Mouse (Mus musculus) olfactory bulb, adult 2 months (tissue): ENCODE results near the gene Tnc. TPM values are rescaled to one million over a fixed set of nuclear protein-coding genes. Genes with fewer than 3 reads are reported as not detected.
"Not testable (repeated sequence)": the region's sequence is repeated elsewhere in the genome, so short reads cannot be mapped to it uniquely, and the experiment has no call there.

Source experiments
- H3K27ac ChIP-seq: fragments of 200-500 bp; 2 replicates; pipeline ENCODE4 v1.5.1; 2012; ENCODE audit warnings: low read depth, low read length; ENCODE audit not compliant: insufficient read depth
- H3K4me1 ChIP-seq: fragments of 200-500 bp; 2 replicates; pipeline ENCODE4 v1.6.1; 2012; ENCODE audit warnings: low read length; ENCODE audit not compliant: control insufficient read depth, insufficient read depth
- H3K4me3 ChIP-seq: fragments of 200-500 bp; 2 replicates; pipeline ENCODE4 v1.5.1; 2012; ENCODE audit warnings: mild to moderate bottlenecking, low read depth, low read length, moderate library complexity; ENCODE audit not compliant: insufficient read depth
- CTCF ChIP-seq: fragments of 200-500 bp; IDR thresholded peaks from 2 replicates; pipeline ENCODE4 v1.5.1; 2012; ENCODE audit warnings: low read depth, mild to moderate bottlenecking, low read length, moderate library complexity; ENCODE audit not compliant: insufficient read depth
- POLR2A ChIP-seq: fragments of 200-500 bp; IDR thresholded peaks from 2 replicates; pipeline ENCODE4 v1.6.1; 2012; ENCODE audit warnings: mild to moderate bottlenecking, low read depth, low read length, moderate library complexity; ENCODE audit not compliant: insufficient read depth
- WGBS: fragments of 180-500 bp; shearing (Covaris S2); methylation state at CpG from one replicate; pipeline ENCODE4 v1.1.7; 2018; 5-methylcytosine and 5-hydroxymethylcytosine counted together
- polyA plus RNA-seq: library from polyadenylated mRNA; stranded (reverse); fragments of >200 nt; gene quantifications from 2 replicates; pipeline ENCODE4 v1.2.4, GENCODE M21; 2012; ENCODE audit warnings: low replicate concordance; ENCODE audit not compliant: missing spikeins, insufficient read depth, insufficient read length

Gene Tnc
- polyA plus RNA-seq, 1 experiment: not detected

GRCm38 (mm10) chr4:63963410-63963809 is 83.4 kb downstream of the Tnc start:
- H3K4me3 ChIP-seq: no peak overlapping the region
- WGBS: 85% methylated on average over 1 of the region's 1 CpGs
- H3K4me1 ChIP-seq: no peaks in the 10 kb centered on the region
- TF ChIP-seq CTCF (no peak), POLR2A (no peak)
- H3K27ac ChIP-seq: no peak overlapping the region

DNA sequence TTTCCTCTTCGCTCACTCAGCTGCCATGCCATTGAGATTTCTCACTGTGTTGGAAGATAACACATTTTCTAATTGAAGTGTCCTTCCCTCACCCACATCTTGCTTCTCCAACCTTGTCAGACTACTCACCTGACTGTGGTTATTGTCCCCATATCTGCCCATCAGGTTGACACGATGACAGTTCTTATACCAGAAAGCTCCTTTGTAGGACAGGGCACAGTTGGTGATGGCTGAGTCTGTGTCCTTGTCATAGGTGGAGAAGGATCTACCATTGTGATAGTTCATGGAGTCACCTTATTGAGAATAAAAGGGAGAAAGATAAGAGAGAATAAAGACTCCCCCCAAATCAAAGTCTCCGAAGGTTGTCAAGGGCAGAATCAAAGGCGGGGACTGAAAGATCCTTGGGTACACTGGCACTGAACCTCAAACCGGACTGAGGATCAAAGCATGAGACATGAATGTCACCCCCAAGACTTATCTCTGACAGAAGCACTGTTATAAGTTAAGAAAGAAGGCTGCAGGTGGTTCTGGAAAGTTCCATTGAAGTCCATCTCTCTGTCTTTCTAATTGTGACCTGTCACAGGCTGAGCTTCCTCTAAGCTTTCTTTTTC is 84.9 kb downstream of the Tnc start:
- TF ChIP-seq CTCF (no peak), POLR2A (no peak)
- WGBS: 93% methylated on average over 5 of the region's 5 CpGs
- no peaks in the 10 kb centered on the region for H3K4me1 ChIP-seq
- no peak overlapping the region for H3K4me3 ChIP-seq
- H3K27ac ChIP-seq: no peak overlapping the region

- H3K4me1 ChIP-seq: no peaks in the 10 kb centered on the region
- WGBS: 93% methylated on average over 4 of the region's 4 CpGs
- no peak overlapping the region for H3K27ac ChIP-seq
- no peak overlapping the region for H3K4me3 ChIP-seq
- TF ChIP-seq CTCF (no peak), POLR2A (no peak)
These were observed 88.2 kb downstream of the Tnc start for GRCm38 (mm10) chr4:63958601-63959000.

- H3K4me3 ChIP-seq: no peak overlapping the region
- H3K27ac ChIP-seq: no peak overlapping the region
- no peaks in the 10 kb centered on the region for H3K4me1 ChIP-seq
- WGBS: 91% methylated on average over 9 of the region's 9 CpGs
- no peak for TF ChIP-seq POLR2A
- TF ChIP-seq CTCF: no peak
These were observed 96.8 kb downstream of the Tnc start for GRCm38 (mm10) chr4:63950054-63950453.

DNA sequence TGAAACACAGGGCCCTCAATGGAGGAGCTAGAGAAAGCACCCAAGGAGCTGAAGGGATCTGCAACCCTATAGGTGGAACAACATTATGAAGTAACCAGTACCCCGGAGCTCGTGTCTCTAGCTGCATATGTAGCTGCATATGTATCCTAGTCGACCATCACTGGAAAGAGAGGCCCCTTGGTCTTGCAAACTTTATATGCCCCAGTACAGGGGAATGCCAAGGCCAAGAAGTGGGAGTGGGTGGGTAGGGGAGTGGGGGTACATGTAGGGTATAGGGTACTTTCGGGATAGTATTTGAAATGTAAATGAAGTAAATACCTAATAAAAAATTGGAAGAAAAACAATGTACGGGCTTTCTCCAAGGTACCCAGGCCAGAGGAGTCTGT is 98.1 kb downstream of the Tnc start:
- not testable (repeated sequence) for H3K4me1 ChIP-seq, H3K4me3 ChIP-seq, H3K27ac ChIP-seq
- WGBS: 90% methylated on average over 5 of the region's 5 CpGs

GRCm38 (mm10) chr4:63948066-63948687 is 98.6 kb downstream of the Tnc start:
- WGBS: 31% methylated on average over 12 of the region's 12 CpGs
- no peaks in the 10 kb centered on the region for H3K4me1 ChIP-seq
- no peak overlapping the region for H3K4me3 ChIP-seq
- TF ChIP-seq POLR2A: no peak
- no peak for TF ChIP-seq CTCF
- H3K27ac ChIP-seq: no peak overlapping the region

DNA sequence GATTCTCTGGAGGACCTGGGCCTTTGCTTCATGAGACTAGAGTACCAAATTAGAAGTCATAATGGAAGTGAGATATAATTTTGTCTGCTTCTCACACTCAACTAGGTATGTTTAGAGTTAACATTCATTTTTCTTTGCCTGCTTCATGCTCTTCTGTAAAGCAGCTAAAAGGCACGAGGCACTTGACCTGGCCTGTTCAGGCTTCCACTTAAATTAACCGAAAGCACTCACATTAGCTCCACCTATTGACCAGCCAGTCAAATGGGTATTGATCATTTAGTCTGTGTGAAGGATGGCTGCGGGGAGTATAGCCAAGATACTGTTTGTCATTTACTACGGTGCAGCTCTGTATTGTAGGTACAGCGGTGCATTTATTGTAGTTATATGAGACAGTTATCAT is 103.0 kb downstream of the Tnc start:
- no peak overlapping the region for H3K27ac ChIP-seq
- WGBS: 90% methylated on average over 5 of the region's 5 CpGs
- no peak for TF ChIP-seq CTCF
- no peak for TF ChIP-seq POLR2A
- no peaks in the 10 kb centered on the region for H3K4me1 ChIP-seq
- no peak overlapping the region for H3K4me3 ChIP-seq

DNA sequence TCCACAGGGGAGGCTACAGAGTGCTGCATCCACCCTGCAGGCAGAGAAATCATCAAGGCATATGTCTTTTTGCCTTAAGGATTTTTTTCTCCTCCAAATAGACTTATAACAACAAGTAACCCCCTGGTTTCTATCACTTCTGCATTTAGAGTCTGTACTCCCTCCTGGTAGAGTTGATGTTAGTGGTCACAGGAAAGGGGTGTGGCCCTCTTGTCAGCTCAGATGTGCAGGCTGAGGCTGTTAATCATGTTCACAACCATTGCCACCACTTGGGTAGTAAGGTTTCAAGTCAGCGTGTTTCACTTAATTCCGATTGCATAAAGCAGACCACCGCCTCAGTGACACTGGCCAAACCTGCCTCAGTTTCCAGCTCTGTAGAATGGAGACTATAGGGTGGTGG is 103.9 kb downstream of the Tnc start:
- no peak for TF ChIP-seq CTCF
- TF ChIP-seq POLR2A: no peak
- Histone ChIP-seq H3K4me3 (no peak overlapping the region), H3K27ac (no peak overlapping the region), H3K4me1 (no peaks in the 10 kb centered on the region)
- 93% methylated on average over 3 of the region's 3 CpGs for WGBS

DNA sequence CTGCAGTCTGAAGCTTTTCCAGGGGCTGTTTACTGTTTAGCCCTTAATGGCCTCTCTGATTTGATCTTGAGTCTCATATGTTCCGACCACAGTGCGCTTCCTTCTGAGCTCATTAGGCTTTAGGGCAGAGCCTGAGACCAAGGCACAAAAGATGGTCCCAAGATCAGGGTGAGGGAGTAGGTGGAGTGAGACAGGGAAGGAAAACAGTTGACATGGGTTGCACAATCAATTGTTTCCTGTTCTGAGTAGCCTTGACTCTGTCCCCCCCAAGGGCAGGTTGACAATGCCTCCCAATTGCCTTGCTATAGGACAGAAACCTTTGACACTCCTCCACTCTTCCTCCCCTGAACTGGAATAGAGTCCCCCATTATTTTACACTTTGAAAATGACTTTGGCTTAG is 105.4 kb downstream of the Tnc start:
- Histone ChIP-seq H3K4me1 (no peaks in the 10 kb centered on the region), H3K27ac (no peak overlapping the region), H3K4me3 (no peak overlapping the region)
- no peak for TF ChIP-seq CTCF
- no peak for TF ChIP-seq POLR2A
- 100% methylated on average over 2 of the region's 2 CpGs for WGBS

DNA sequence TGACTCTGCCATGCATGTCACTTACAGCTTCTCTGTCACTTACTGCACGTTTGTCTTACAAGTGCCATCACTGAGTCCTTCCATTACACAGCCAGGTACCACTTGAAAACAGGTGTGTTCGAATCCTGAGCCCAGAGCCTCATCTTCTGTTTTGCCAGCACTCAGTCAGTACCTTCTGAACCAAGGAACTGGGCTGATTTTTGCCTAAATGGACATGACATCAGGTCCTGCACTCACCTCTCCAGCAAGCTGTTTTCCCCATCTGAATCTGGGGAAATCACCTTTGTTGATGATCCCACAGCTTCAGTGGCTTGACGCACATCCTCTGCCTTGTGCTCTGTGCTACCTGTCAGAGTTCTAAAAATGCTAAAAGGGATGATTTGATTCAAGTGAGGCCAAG is 107.4 kb downstream of the Tnc start:
- WGBS: 85% methylated on average over 3 of the region's 3 CpGs

More for the DNA sequence above, 107.4 kb downstream of the Tnc start:
- no peak overlapping the region for H3K4me3 ChIP-seq
- TF ChIP-seq POLR2A (no peak), CTCF (no peak)
- H3K27ac ChIP-seq: no peak overlapping the region
- H3K4me1 ChIP-seq: no peaks in the 10 kb centered on the region
